7 mouse cellular contexts compared by ENCODE assay signal in the genomic region with DNA sequence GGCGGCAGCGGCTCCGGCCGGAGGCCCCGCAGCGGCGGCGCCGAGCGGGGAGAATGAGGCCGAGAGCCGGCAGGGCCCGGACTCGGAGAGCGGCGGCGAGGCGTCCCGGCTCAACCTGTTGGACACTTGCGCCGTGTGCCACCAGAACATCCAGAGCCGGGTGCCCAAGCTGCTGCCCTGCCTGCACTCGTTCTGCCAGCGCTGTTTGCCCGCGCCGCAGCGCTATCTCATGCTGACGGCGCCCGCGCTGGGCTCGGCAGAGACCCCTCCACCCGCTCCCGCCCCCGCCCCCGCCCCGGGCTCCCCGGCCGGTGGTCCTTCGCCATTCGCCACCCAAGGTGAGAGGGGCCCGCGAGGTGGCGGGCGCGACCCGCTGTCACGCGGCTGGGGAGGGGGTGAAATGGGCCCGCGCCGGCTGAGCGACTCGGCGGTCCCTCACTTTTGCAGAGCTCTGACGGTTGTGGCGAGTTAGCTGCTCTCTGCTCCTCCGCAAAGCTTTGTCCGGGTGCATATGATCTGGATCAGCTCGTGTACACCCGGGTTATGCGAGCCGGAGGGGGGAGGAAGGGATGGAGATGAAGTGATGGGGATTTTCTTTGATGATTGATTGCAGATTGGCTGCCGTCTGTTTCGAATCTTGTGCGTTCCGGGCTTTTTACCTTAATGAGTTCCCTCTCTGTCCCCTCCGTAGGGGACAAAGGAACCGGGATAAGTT. TPM values are rescaled to one million over a fixed set of nuclear protein-coding genes. Genes with fewer than 3 reads are reported as not detected.
DNase-seq lines count a peak whose midpoint lies in the region; ATAC-seq and TF ChIP-seq lines count a peak whose summit lies in the region.

No protein-coding gene starts in this region.

- peak overlapping the region; percentile 97 for H3K9ac ChIP-seq in midbrain, embryonic 11.5 days (ENCODE audit: low read length)

- TF ChIP-seq POLR2A in cortical plate, adult 2 months (IDR thresholded peaks at IDR 0.05; ENCODE audit: extremely low read depth, insufficient read depth, low read length) = no peak

- peaks cover 41% of the 10 kb centered on the region for H3K36me3 ChIP-seq in limb, embryonic 10.5 days
- H3K36me3 ChIP-seq in midbrain, embryonic 11.5 days (ENCODE audit: control insufficient read depth, insufficient read depth, low read length) = peaks cover 6% of the 10 kb centered on the region

- H3K9me3 ChIP-seq in limb, embryonic 10.5 days (replicated peaks) = peaks cover 25% of the 10 kb centered on the region
- peaks cover 38% of the 10 kb centered on the region for H3K9me3 ChIP-seq in midbrain, embryonic 11.5 days (ENCODE audit: control insufficient read depth, low read length)

- H3K27ac ChIP-seq in cortical plate, adult 2 months (ENCODE audit: insufficient read depth, low read length) = peak overlapping the region; percentile 99
- H3K27ac ChIP-seq in limb, embryonic 10.5 days = peak overlapping the region; percentile 99
- peak overlapping the region; percentile 98 for H3K27ac ChIP-seq in midbrain, embryonic 11.5 days (ENCODE audit: low read depth, low read length)

- peak; percentile 69 for DNase-seq in T-cell, adult 2 months (ENCODE audit: low spot score)
- peak; percentile 50 for DNase-seq in gastrocnemius, postnatal 10 days
- peak; percentile 85 for DNase-seq in limb, embryonic 10.5 days (ENCODE audit: low spot score)
- DNase-seq in midbrain, embryonic 11.5 days (ENCODE audit: low spot score, missing footprints) = peak; percentile 96
- peak; percentile 24 for DNase-seq in skeletal muscle tissue, adult 2 months (ENCODE audit: low read depth, low spot score)

- H3K4me2 ChIP-seq in midbrain, embryonic 11.5 days = peak overlapping the region; percentile 38

- no peak for TF ChIP-seq CTCF in cortical plate, adult 2 months (IDR thresholded peaks at IDR 0.05; ENCODE audit: extremely low read depth, insufficient read depth, low read length)

- no peaks in the 10 kb centered on the region for H3K27me3 ChIP-seq in limb, embryonic 10.5 days (ENCODE audit: low read depth, poor library complexity, severe bottlenecking)
- no peaks in the 10 kb centered on the region for H3K27me3 ChIP-seq in midbrain, embryonic 11.5 days (ENCODE audit: control insufficient read depth, insufficient read depth, low read length)

- H3K4me3 ChIP-seq in cortical plate, adult 2 months (ENCODE audit: insufficient read depth, low read length) = peak overlapping the region; percentile 66
- peak overlapping the region; percentile 95 for H3K4me3 ChIP-seq in limb, embryonic 10.5 days
- peak overlapping the region; percentile 94 for H3K4me3 ChIP-seq in midbrain, embryonic 11.5 days (ENCODE audit: low read depth, low read length)

- H3K4me1 ChIP-seq in cortical plate, adult 2 months (ENCODE audit: control insufficient read depth, insufficient read depth, low read length) = no peaks in the 10 kb centered on the region
- H3K4me1 ChIP-seq in limb, embryonic 10.5 days = peaks cover 4% of the 10 kb centered on the region; the same call in 1 of the 2 replicates
- no peaks in the 10 kb centered on the region for H3K4me1 ChIP-seq in midbrain, embryonic 11.5 days (ENCODE audit: control insufficient read depth, insufficient read depth, low read length)

- ATAC-seq in inflammation-experienced regulatory T-cells, adult 6 months = peak; percentile 31
- ATAC-seq in midbrain, embryonic 11.5 days (ENCODE audit: low FRiP score) = peak; percentile 65

- WGBS in limb, embryonic 10.5 days = under 1% methylated on average over 70 of the region's 70 CpGs
- WGBS in midbrain, embryonic 11.5 days = under 1% methylated on average over 70 of the region's 70 CpGs

RNA-seq across cellular contexts. Expression of a gene that starts 0.7 kb away (rescaled TPM):
- polyA plus RNA-seq in cortical plate, adult 2 months (2012; rRNA removed) = 20.7 and 20.9 TPM in 2 replicates
- total RNA-seq in gastrocnemius, postnatal 10 days (2021) = 10 to 100 TPM; 26.2 to 30.0 TPM
- polyA plus RNA-seq in inflammation-experienced regulatory T-cells, adult 6 months (2017; shearing (Covaris generic)) = 10 to 100 TPM in 2 of 3 experiments, 1 to 10 TPM in 1; 8.5 to 18.2 (median 14.7) TPM
- polyA plus RNA-seq in limb, embryonic 10.5 days (2016; fragmentation: Nextera tagmentation; extraction: Ambion mirVana) = 17.0 and 21.9 TPM in 2 replicates
- 45.5 and 47.0 TPM in 2 replicates for polyA plus RNA-seq in midbrain, embryonic 11.5 days (2014; fragmentation: Nextera tagmentation; extraction: Ambion mirVana)

Comparison
In these comparisons a context has a peak if more than half of its experiments do, and no peak if none do; other contexts are left out.
1. Peak in every context shown above with its lines: DNase-seq, ATAC-seq, H3K4me3 ChIP-seq and H3K27ac ChIP-seq.
2. DNase-seq: peak in every context shown above with its lines; median percentile 96 in midbrain, embryonic 11.5 days; 85 in limb, embryonic 10.5 days; 69 in T-cell, adult 2 months; 50 in gastrocnemius, postnatal 10 days; 24 in skeletal muscle tissue, adult 2 months.